Mouse (Mus musculus) thymus, postnatal 14 days (tissue): ENCODE results near the gene Rnf207.

Experiments
- DNase-seq: peaks from one replicate; pipeline ENCODE4 v3.0.0; 2021

Rnf207 gene

GRCm38 (mm10) chr4:152292102-152292765, 26.6 kb downstream of the Rnf207 start:
- no peak for DNase-seq

GRCm38 (mm10) chr4:152291562-152291961, 27.2 kb downstream of the Rnf207 start, which contains the start of gene Hes3:
TSS of gene Hes3 (minus strand) at chr4:152291662.
- DNase-seq: no peak

- DNase-seq: no peak
Observed at GRCm38 (mm10) chr4:152290991-152291390, 27.8 kb downstream of the Rnf207 start.

- DNase-seq: no peak
Observed at GRCm38 (mm10) chr4:152290385-152290784, 28.4 kb downstream of the Rnf207 start.

GRCm38 (mm10) chr4:152288398-152288945, 30.3 kb downstream of the Rnf207 start:
- DNase-seq: no peak

- DNase-seq: no peak
Observed at GRCm38 (mm10) chr4:152287317-152288120, 31.3 kb downstream of the Rnf207 start.

GRCm38 (mm10) chr4:152286887-152287286, 31.9 kb downstream of the Rnf207 start:
- DNase-seq: peak; percentile 80

- peak; percentile 13 for DNase-seq
Observed at GRCm38 (mm10) chr4:152286183-152286582, 32.6 kb downstream of the Rnf207 start.

- DNase-seq: peak; percentile 44
Observed at GRCm38 (mm10) chr4:152285505-152285904, 33.3 kb downstream of the Rnf207 start.

GRCm38 (mm10) chr4:152283186-152283950, 35.4 kb downstream of the Rnf207 start:
- DNase-seq: peak; percentile 89

GRCm38 (mm10) chr4:152282721-152283120, 36.1 kb downstream of the Rnf207 start:
- no peak for DNase-seq

GRCm38 (mm10) chr4:152281601-152282000, 37.2 kb downstream of the Rnf207 start:
- no peak for DNase-seq

GRCm38 (mm10) chr4:152278986-152279385, 39.8 kb downstream of the Rnf207 start:
- DNase-seq: no peak

- no peak for DNase-seq
Observed at GRCm38 (mm10) chr4:152277916-152278315, 40.9 kb downstream of the Rnf207 start.

- no peak for DNase-seq
Observed at GRCm38 (mm10) chr4:152276389-152277347, 42.1 kb downstream of the Rnf207 start.

- DNase-seq: no peak
Observed at GRCm38 (mm10) chr4:152274681-152275131, 44.1 kb downstream of the Rnf207 start.

- DNase-seq: no peak
Observed at GRCm38 (mm10) chr4:152273621-152274236, 45.1 kb downstream of the Rnf207 start, which contains the start of gene Gpr153. TSS of gene Gpr153 (plus strand) at chr4:152274232.

GRCm38 (mm10) chr4:152273191-152273590, 45.6 kb downstream of the Rnf207 start:
- no peak for DNase-seq

- no peak for DNase-seq
Observed at GRCm38 (mm10) chr4:152272449-152273049, 46.2 kb downstream of the Rnf207 start.

- DNase-seq: no peak
Observed at GRCm38 (mm10) chr4:152272006-152272405, 46.8 kb downstream of the Rnf207 start.

- no peak for DNase-seq
Observed at GRCm38 (mm10) chr4:152271334-152271733, 47.5 kb downstream of the Rnf207 start.
